Mouse (Mus musculus) myocyte (in vitro differentiated cells): ENCODE data around the gene Siglece.

Experiments
- CEBPB ChIP-seq: IDR thresholded peaks from 2 replicates; pipeline ENCODE4 v1.6.1; 2011; ENCODE audit warnings: mild to moderate bottlenecking, moderate library complexity; ENCODE audit not compliant: poor library complexity, insufficient read depth, severe bottlenecking
- E2F4 ChIP-seq: IDR thresholded peaks from one replicate; pipeline ENCODE4 v1.6.1; 2011; ENCODE audit warnings: mild to moderate bottlenecking, control low read depth, moderate library complexity; ENCODE audit not compliant: insufficient read depth
- MAX ChIP-seq: IDR thresholded peaks from one replicate; pipeline ENCODE4 v1.6.1; 2011; ENCODE audit warnings: low read depth, mild to moderate bottlenecking, control low read depth
- MYOD1 ChIP-seq, 3 experiments: IDR thresholded peaks; one replicate each; pipeline ENCODE4 v1.6.1; 2011; ENCODE audit warnings: control low read depth in 2 of 3, low read depth in 2 of 3, mild to moderate bottlenecking in 2 of 3, moderate library complexity in 1 of 3; ENCODE audit not compliant: insufficient read length in 2 of 3, control insufficient read depth in 1 of 3
- MYOG ChIP-seq, 3 experiments: IDR thresholded peaks; one replicate each; pipeline ENCODE4 v1.6.1; 2011; ENCODE audit warnings: control low read depth in 2 of 3, low read depth in 2 of 3, mild to moderate bottlenecking in 2 of 3; ENCODE audit not compliant: insufficient read length in 2 of 3, control insufficient read depth in 1 of 3, insufficient read depth in 1 of 3
- POLR2A ChIP-seq: IDR thresholded peaks from one replicate; pipeline ENCODE4 v1.6.1; 2011; ENCODE audit warnings: low read depth, mild to moderate bottlenecking, control low read depth, moderate library complexity; ENCODE audit not compliant: insufficient read length
- POLR2AphosphoS2 ChIP-seq: IDR thresholded peaks from one replicate; pipeline ENCODE4 v1.6.1; 2011; ENCODE audit warnings: low read depth, control low read depth; ENCODE audit not compliant: insufficient read length
- REST ChIP-seq: IDR thresholded peaks from one replicate; pipeline ENCODE4 v1.6.1; 2011; ENCODE audit warnings: mild to moderate bottlenecking, control low read depth, moderate library complexity; ENCODE audit not compliant: insufficient read depth, insufficient read length
- SRF ChIP-seq: IDR thresholded peaks from one replicate; pipeline ENCODE4 v1.6.1; 2011; ENCODE audit warnings: low read depth; ENCODE audit not compliant: control insufficient read depth, insufficient read length
- TCF12 ChIP-seq: IDR thresholded peaks from one replicate; pipeline ENCODE4 v1.6.1; 2011; ENCODE audit warnings: mild to moderate bottlenecking, control low read depth; ENCODE audit not compliant: poor library complexity, insufficient read depth, severe bottlenecking
- TCF3 ChIP-seq: IDR thresholded peaks from one replicate; pipeline ENCODE4 v1.6.1; 2011; ENCODE audit warnings: low read depth, control low read depth; ENCODE audit not compliant: insufficient read length
- USF1 ChIP-seq: IDR thresholded peaks from one replicate; pipeline ENCODE4 v1.6.1; 2011; ENCODE audit warnings: low read depth, mild to moderate bottlenecking, control low read depth, moderate library complexity

DNA sequence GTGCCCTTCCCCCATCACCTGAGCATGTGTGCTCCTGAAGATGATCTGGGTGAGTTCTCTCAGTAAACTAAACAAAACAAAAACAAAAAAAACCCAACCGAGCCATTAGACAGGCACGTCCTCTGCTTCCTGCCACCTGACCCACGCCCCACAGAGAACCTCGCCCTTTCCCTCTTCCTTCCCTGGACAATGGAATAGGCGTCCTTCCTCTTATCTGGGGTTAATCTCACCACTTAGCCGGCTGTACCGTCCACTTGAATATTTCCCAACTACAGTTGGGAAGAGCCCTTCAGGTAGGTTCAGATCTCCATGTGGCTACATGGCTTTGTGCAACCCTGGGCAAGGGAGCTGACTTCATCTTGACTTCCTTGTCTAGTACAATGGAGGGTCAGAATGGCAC lies 25.1 kb upstream of the Siglece start:
- TF ChIP-seq TCF3 (no peak), POLR2AphosphoS2 (no peak), MAX (no peak), E2F4 (no peak), POLR2A (no peak), TCF12 (no peak), MYOG (IDR thresholded peaks at IDR 0.05; ENCODE audit: control insufficient read depth in 1 of 3, insufficient read depth in 1 of 3, insufficient read length in 2 of 3, low read depth in 2 of 3) (no peak), SRF (no peak), USF1 (no peak), MYOD1 (IDR thresholded peaks at IDR 0.05; ENCODE audit: control insufficient read depth in 1 of 3, insufficient read length in 2 of 3, low read depth in 2 of 3) (no peak), CEBPB (no peak), REST (no peak)
